Mouse (Mus musculus): ENCODE data around the gene Tbc1d20.
"Not testable (repeated sequence)": the region's sequence is repeated elsewhere in the genome, so short reads cannot be mapped to it uniquely, and the experiment has no call there.

Gene Tbc1d20

DNA sequence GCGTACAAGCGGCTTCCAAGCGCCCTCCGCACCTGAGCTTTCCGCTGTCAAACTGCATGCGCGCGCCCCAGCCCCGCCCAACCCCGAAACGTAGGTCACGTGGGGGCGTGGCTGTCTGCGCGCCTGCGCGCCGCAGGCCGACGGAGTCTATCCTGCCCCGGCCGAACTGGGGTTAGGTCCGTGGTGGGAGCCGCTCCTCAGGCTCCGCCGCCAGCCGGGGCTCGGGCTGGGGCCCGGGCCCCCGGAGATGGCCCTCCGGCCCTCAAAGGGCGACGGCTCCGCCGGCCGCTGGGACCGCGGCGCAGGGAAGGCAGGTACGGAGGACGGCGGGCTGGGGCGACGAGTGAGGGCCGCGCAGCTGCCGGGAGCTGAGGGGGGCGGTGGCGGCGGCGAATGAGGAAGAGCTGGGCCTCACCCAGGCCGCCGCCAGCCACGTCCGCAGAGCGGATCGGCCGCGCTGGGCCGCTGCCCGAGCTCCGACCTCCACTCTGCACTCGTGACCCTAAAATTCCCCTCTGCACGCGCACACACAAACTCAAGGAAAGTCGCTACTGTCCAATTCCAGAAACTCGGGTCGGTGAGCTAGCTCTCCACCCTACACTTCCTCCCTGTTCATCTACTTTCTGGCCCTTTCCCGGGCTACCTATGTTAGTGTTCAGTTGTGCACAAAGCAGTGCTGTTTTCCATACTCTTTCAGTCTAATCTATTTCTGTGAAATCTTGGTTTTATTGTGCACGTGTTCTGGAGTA lies at the start of gene Tbc1d20:
Gene Tbc1d20 (plus strand): TSS at position 102 of the 749 bp plus-strand sequence.
- DNase-seq, result peak; percentile 94

DNA sequence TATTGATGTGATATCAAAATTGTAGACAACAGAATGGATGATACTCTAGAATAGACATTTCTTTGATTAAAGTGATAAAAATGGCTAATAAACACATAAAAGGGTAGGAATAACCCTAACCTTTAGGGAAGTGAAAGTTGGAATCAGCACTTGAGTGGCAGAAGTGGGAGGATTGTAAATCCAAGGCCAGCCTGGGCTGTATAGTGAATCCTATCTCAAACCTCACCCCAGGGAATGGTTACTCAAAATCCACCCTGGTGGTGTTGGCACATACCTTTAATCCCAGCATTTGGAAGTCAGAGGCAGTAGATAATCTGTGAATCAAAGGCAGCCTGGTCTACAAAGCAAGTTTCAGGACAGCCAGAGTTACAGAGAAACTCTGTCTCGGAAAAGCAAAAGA lies 46.4 kb upstream of the Tbc1d20 start:
- DNase-seq, result no peak

DNA sequence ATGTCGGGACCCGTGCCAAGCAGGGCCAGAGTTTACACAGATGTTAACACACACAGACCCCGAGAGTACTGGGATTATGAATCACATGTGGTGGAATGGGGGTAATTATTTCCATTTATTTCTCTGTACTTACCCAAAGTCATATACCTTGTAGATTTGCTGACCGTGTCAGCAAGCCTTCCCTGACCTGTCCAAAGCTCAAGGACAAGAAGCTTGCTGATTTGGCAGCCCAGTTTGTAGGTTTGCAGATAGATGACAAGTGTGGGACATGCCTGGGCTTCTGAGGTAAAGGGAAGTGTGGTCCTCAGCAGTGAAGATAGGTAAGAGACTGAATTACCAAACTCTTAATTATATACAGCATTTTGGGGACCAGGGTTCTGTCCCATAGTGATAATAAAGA lies 43.1 kb upstream of the Tbc1d20 start:
- DNase-seq, result no peak

DNA sequence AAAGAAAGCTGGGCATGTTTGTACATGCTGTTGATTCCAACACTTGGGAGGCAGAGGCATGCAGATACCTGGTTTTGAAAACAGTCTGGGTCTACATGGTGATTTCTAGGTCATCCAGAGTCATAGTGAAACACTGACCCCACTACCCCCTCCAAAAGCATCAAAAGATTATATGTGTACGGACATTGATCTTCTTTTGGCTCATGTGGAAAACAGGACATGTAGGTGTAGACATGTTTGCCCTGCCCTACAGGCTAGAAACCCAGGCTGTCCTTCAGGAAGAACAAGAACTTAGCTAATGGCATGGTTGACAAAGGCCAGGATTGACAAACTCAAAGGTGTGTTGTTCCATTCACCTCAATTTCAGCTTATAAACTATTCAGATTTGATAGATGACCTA lies 33.9 kb upstream of the Tbc1d20 start:
- DNase-seq, result no peak

DNA sequence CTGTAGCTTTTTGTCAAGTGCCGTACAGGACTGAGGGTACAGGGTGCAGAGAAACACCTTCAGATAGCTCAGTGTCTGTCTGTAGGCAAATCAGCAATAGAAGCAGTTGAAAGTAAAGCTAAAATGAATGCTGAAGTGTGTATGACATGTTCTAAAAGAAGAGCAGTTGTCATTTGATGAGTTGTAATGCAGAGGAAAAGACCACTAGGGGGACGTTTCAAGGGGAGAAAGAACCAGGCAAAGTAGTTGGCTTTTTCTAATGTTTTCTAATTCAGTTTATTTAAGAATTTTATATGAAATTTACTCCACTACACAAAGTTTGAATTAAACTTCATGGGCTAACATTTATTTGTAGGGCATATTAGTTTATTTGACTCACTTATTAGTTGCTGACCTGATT lies 20.0 kb upstream of the Tbc1d20 start:
- DNase-seq, result no peak

DNA sequence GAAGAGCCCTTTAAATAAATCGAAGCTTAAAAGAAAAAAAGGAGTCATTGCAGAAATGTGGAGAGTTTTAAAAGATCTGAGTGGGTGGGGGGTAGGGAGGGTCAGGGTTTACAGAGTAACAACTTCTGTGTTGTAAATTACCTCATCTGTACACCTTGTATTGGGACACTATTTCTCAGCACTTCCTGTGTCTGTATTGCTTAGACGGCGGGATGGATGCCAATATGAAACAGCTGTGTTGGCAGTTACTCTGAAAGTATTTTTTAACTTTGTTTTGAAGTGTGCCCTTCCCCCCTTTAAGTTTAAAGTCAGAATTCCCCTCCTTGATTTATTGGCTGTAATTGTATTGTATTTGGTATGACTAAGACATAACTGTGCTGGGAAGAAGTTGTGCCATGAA lies 12.2 kb upstream of the Tbc1d20 start:
- no peak for DNase-seq

DNA sequence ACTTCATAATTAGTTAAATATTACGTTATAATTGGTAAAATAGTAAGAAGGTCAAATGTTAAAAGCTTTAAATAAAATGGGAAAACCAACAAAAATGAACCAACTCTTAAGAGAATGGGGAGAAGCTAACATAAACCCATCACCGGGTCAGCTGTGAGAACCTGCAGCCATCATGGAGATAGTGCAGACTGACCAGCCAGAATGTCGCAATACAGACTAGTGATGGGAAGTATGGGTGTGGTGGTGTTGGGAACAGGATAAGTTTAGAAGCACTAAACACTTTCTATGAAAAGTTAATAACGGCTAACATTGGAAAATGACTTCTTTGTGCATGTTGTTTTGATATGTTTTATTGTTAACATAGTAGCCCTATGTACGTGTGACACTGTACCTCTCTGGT lies 6.1 kb upstream of the Tbc1d20 start:
- DNase-seq, result no peak

DNA sequence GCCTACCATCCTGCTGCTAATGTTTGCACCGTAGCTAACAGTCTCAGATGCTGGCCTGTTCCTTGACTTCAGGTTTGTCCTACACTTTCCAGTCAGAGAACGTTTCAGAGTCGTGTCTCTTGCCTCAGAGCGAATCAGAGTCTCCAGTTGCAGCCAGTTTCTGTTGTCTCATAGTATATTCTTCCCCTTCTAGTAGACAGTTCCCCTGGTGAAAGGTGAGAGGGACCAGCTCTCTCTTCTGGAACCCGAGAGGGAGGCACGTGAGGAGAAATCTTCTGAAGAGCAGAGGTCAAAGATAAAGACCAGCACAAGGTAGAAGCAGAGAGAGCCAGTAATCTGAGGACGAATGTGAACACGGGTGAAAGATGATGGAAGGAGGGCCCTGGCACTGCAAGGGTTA lies 5.6 kb upstream of the Tbc1d20 start:
- DNase-seq, result no peak

DNA sequence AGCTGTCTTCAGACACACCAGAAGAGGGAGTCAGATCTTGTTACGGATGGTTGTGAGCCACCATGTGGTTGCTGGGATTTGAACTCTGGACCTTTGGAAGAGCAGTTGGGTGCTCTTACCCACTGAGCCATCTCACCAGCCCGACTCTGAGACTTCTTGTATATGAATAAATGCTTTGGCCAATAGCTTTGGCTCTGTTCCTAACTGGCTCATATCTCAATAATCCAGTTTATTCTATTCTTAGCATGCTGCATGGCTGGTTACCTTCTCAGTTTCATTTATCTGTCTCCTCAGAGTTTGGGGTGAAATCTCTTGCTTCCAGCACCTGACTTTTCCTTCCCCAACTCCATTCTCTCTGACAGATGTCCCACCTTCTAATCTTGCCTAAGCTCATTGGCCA lies 4.0 kb upstream of the Tbc1d20 start:
- DNase-seq, result not testable (repeated sequence)

DNA sequence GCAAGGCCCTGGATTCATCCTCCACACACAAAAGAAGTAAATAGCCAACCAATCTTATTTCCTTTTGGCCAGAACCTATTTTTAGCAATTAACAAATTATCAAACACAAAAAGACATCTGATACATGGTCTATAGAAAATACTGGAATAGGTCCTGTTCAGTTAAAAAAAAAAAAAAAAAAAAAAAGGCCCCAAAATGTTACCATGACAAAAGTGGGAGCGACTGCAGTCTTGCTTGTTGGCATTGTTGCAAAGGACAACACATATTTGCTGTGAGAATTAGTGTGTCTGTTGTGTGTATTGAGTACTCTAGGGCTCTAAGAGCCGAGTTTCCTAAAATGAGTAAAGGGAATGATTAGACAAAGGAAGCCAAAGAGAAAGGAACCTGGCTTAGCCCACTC lies 1.2 kb upstream of the Tbc1d20 start:
- no peak for DNase-seq

DNA sequence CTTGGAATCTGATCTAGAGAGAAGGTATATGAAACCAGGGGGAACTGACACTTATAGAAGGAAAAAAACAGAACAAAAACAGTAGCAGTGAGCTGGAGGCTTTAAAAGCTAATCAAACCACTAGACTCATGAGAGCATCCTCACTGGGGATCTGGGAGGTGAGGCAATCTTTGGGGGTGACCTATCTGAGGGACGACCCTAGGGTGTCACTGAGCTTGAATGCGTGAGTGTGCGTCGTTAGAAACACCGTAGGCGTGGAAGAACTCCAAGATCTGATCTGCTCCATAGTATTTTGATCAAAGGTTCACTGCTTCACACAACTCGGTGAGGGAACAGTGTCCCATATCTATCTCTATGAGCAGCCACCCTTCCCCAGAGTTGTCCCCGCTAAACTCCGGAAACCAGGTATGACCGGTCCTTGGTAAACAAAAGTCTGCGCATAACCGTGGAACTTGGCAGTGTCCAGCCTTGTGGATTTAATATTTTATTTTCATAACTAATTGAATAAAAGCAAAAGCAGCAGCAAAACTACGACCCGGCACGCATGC lies 375 bp upstream of the Tbc1d20 start:
- DNase-seq, result no peak

DNA sequence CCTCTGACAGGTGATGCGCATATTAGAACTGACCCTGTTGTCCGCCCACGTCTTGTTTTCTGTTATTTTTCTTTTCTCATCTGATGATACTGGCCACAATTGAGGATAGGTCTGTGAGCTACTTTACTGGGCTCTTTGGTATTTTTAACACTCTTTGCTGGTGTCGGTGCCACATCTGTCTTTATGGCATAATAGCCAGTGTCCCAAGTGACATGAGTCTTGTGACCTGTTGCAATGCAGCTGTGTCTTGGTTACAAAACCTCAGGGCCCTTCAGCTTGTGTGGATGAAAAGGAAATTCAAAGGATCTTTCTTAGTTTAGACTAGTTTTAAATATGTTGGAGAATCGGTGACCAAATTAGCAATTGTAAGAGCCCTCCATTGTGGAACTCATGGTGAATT lies 913 bp downstream of the Tbc1d20 start:
- no peak for DNase-seq

DNA sequence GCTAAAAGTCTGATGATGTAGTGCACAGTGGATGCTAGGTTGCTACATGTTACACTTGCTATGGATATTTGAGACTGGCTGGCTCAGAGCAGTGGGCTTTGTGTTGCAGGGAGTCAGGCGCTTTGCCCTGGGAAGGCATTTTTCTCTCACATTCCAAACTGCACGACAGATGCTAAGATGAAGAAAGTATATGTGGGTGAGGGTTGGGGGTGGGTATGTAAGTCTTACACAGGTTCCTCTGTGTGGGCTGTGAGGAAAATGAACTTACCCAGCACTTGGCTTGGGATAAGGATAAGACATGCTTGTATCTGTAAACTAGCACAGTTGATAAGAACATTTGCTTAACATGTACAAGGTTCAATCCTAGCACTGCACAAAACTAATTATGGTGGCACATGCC lies 9.2 kb downstream of the Tbc1d20 start:
- DNase-seq, result no peak

DNA sequence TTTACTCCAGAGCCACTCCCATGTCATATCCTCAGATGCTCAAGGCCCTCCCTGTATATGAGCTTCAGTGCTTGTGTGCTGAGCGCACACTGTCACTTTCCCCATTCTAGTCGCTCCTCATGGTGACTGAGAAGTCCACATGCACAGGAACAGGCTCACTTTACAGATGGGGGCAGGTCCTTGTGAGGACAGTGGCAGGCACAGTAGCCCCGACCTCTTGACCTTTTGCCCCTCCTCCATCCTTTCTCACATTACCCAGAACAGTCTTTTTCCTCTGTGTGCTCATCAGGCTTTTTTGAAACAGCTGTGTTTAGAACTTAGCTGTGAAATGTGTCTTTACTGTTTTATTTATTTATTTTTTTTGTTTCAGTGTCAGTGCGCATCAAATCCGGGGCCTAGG lies 10.2 kb downstream of the Tbc1d20 start:
- no peak for DNase-seq

DNA sequence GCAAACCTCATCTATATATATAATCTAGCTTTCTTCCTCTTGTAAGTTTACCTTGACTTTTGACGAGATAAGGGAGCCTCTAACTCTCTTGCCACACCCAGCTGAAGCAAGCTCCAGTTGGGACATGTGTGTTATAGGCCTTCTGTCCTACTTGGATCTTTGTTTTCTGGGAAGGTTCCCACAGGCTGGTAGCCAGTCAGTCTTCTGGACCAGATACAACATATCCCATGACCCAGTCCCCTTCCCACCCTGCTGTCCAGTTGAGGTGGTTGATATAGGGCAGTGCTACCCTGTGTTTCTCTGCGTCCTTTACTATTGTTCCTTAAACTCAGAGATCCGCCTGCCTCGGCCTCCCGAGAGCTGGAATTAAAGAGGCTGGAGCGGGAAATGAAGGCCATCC lies 11.9 kb downstream of the Tbc1d20 start:
- no peak for DNase-seq

DNA sequence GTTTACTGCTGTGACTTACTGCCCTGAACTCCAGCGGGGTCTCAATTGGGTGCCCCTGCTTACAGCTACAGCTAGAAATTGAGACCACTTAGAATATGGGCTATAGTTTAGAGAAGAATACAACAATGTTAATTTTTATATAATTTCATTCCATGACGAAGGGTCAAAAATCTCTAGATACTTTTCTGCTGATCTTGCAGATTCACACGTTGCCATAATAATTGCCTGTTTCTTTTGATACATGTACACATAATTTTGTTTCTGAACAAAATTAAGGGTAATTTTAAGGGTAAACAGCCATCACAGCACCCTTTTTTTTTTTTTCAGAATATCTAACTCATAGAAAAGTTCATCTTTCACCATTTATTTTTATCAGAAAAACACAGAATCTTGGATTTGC lies 13.6 kb downstream of the Tbc1d20 start:
- no peak for DNase-seq

DNA sequence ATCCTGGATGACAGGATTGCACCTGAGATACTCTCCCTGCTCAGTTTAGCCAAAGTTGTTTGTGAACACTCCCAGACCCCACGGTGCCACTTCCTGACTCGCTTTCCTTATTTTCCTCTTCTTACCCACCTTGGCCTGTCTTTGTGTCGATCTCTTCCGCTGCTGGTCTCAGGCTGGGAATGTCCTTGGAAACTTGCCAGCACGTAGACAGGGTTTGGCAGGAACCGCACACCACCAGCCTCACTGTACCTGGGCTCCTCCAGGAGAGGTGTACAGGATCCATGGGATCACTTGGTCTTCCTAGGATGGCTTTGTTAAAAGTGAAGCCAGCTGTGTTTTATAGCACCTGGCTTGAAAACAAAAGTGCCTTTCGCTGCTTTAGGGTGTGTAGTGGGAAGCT lies 19.4 kb downstream of the Tbc1d20 start:
- no peak for DNase-seq

DNA sequence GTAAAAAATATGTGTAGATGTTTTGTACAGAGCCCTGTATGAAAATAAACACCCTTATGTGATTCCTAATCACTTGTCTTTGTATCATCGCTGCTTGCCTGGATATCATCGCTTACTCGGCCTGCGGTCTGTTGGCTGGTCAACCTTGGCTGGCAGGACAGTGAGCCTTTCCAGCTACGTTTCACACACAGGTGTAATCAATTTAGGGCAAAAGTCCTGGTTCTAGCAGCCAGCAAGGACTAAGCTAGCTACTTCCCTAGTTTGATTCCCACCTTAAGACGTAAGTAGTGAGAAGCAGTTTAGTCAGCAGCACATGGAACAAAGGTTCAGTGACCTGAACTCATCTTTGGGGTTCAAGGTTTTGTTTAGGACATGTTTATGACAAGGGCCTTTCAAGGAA lies 20.3 kb downstream of the Tbc1d20 start:
- DNase-seq, result no peak

DNA sequence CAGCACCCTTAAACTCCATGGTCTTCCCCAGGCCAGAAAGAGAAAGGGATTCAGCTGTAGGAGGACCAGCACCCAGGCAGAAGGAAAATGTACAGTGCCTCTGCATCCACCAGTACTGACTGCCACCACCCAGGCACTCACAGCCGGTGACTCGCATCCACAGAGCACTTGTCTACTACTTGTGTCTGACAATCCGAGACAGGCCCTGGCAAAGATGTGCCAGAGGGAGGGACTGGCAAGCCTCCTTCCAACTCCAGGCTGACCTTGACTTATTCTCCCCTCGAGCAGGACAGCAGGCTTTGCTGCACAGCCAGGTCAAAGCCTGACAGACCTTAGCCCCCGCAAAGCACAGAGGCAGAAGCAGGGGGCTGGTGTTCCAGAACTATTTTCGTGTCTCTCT lies 23.4 kb downstream of the Tbc1d20 start:
- no peak for DNase-seq

DNA sequence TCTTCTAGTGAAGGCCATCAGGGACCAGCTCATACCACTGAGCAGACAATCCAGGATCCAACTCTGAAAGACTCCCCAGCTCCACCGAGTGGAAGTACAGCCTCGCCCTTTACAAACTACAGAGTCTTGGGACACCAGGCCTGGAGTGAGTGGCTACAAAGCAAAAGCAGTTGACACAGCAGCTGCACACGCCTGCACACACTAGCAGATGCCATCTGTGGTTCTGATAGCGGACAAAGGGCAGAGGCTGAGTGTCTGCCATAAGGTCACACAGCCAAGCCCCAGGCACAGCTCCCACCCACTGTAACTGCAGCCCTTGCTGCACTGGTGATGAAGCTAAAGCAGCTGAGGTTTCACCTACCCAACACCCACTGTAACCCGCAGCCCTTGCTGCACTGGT lies 27.9 kb downstream of the Tbc1d20 start:
- no peak for DNase-seq

DNA sequence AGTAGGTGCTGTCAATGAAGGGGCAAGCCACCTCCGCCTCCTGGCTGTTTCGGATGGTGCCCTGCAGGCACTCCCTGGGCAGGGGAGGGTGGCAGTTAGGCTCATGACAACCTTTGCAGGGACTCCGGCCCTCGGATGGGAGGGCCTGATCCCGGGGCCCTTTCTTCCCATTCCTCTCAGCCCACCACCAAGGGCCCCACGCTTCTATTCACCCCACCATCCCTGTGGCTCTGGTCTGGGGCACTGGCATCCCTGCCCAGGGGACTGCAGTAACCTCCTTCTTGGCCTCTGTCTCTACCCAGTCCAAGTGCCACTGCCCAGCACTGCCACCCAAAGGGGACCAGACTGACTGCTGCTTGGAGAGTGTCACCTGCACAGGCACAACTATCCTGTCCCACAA lies 28.6 kb downstream of the Tbc1d20 start:
- DNase-seq, result no peak

DNA sequence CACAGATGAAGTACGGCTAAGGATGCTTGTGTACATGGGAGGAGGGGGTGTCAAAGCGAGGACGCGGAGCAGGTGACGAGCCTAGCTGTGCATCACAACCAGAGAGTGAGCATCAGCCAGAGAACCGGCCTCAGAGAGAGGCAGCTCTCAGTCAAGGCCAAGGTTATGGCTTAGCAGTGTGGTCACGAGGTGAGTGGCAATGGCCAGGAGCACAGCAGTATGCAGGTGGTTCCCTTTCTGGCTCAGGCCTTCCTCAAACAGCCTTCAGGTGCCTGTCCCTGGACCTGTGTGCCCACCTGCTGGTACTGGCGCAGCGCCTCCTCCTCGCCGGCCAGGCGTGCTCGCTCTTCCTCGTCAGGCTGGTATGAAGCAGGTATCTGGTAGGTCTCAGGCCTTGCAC lies 30.3 kb downstream of the Tbc1d20 start:
- DNase-seq, result no peak

DNA sequence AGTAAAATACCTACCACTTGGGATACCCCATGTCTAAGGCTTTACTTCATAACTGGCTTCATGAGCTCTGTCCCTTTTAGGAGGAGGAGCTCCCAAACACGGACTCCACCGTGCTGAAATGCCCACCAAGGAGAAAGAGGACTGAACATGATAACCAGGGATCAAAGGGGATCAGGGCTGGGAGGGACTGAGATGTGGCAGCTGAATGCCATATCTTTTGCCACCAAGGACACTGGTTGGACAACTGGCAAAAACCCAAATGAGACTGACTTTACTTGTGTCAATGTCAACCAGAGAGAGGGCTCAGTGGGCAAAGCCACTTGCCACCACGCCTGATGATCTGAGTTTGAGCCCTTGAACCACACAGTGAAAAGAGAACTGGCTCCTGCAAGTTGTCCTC lies 31.2 kb downstream of the Tbc1d20 start:
- DNase-seq, result no peak

DNA sequence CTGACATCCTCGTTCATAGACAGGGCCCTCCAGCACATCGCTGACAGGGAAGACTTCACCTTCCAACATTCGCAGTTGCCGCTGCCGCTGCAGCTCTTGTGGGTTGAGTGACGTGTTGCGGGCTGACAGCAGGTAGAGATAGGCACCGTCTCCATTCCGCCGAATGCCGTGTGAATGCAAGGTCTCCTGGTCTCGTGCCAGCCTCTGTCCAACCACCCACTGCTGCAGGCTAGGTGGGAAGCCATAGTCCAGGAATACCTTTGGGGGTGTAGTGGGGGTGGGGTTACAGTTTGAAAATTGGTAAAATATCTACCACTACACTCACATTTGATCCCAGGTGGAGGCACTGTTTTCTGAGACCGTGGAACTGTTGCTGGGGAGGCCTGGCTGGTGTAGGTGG lies 32.5 kb downstream of the Tbc1d20 start:
- DNase-seq, result no peak

DNA sequence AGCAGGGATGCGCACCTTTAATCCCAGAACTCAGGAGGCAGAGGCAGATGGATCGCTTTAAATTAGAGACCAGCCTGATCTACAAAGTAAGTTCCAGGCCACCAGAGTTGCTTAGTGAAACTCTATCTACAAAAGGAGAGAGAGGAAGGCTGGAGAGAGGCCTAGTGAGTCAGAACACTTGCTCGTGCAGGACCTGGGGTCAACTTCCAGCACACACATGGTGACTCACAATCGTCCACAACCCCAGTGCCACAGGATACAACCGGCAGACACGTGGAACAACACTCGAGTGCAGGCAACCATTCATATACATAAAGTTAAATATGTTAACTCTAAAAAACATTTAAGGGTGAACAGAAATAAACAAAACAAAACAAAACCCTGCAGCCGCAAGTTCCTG lies 33.0 kb downstream of the Tbc1d20 start:
- no peak for DNase-seq
